Mouse (Mus musculus): Measurements from ENCODE around the gene Kcnh2.
"Not testable (repeated sequence)": the region's sequence is repeated elsewhere in the genome, so short reads cannot be mapped to it uniquely, and the experiment has no call there.

The Kcnh2 gene

DNA sequence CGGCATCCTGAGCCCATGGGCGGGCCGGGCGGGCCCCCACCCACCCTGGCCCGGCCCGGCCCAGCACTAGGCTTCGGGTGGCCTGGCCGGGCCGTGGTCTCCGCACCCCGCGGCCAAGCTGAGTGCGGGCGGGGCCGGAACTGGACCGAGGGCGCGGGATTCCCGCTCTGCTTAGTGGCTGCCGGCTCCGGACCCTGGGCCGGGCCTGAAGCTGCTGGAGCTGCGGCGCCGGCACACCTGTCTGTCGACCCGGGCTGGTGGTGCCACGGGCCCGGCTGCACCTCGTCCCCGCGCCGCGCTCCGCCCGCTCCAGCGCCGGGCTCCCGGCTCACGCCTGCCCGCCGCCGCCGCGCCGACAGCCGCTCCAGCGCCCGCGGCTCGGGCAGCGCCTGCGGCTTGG lies at the start of gene Kcnh2:
Gene Kcnh2, minus strand, starts transcription at position 327 of the 400 bp plus-strand sequence.
- no peak for DNase-seq (ENCODE audit: low spot score in 2 of 2)

DNA sequence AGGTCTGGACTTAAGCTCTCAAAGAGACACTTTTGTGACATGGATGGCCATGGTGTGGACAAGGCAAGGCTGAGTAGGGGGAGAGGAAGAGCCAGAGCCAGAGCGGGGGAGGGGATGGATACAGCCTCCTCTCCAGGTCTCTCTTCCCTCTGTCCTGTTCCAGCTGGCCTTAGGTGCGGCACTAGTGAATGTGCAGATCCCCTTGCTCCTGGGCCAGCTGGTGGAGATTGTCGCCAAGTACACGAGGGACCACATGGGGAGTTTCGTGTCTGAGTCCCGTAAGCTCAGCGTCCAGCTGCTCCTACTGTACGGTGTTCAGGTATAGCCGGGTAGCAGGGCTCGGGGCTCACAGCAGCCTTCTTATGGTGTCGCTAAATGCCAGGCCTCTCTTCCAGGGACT lies 49.0 kb upstream of the Kcnh2 start:
- DNase-seq (ENCODE audit: low spot score in 2 of 2), result no peak

DNA sequence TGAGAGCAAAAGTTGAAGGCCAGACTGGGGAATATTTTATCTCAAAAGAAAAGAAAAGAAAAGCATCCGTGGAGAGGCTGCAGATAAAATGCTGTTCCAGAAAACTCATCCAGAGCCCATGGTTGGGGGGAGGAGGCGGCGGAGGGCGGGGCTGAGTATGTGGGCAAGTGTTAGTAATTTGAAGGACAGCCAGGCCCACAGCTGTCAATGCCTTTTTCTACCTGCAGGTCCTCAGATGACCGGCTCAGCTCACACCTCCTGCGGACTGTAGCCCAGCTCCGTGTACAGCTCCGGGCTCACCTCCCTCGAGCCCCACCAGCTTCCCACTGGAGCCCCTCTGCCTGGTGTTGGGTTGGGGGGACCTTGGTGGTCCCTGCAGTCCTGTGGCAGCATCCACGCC lies 48.3 kb upstream of the Kcnh2 start:
- DNase-seq (ENCODE audit: low spot score in 2 of 2), result no peak

DNA sequence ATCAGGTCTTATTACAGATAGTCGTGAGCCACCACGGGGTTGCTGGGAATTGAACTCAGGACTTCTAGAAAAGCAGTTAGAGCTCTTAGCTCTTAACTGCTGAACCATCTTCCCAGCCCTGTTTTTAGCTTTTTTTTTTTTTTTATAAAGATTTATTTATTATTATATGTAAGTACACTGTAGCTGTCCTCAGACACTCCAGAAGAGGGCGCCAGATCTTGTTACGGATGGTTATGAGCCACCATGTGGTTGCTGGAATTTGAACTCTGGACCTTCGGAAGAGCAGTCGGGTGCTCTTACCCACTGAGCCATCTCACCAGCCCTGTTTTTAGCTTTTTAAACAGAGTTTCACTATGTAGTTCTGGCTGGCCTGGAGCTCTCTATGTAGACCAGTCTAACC lies 44.9 kb upstream of the Kcnh2 start:
- DNase-seq (ENCODE audit: low spot score in 2 of 2), result not testable (repeated sequence)

DNA sequence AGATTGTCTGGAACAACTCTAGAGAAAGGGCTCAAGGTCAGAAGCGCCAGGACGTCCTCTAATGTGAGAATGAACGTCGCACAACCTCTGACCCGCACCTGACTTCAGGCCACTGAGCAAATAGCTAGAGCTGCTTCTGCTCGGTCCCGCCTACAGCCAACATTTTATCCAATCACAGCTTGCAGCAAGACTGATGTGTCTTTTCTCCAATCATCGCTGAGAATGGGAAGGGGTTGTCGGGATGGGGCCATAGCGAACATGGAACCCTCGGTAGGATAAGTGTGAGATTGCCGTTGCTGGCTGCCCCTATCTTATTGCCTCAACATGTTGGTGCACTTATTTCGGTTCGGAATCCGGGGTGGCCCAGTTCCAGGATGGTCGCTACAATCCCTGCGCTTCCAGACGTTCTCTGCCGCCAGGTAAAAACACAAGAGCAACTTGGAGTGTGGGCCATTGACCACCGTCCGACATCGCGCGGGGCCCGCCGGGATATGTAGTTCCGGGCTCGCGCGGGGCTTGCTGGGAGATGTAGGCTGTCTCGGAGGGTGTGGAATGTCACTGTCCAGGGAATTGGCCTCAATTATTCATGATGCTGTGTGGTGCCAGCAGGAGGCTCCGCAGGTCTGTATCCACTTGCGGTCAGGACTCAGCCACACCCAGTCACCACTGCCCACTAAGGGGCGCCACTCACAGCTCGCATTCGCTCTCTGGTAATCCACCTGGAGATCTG lies 42.9 kb upstream of the Kcnh2 start:
- peak; percentile 91 to 92 for DNase-seq (ENCODE audit: low spot score in 2 of 2)

DNA sequence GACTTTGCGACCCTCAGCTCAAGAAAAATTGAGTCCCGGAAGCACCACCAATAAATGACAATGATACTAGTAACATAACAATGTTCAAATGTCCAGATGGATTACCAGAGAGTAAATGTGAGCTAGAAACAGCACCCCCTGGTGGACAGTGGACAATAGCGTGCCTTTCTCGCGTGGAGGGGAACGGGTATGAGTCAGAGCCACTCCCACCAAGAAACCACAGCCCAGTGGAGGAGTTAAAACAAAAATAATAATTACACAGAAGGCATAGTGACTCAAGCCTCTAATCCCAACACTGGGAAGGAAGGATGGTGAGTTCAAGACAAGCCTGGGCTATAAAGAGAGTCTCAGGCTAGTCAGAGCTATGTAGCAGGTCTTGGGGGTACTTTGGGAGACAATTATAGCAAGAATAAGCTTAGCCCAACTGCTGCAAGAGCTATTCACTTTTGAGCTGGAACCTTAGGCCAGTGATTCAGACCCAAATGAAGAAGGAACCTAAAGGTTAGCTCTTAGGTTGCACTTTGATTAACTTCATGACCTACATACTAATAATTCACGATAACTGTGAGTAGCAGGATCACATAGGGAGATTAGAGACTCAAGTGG lies 42.1 kb upstream of the Kcnh2 start, which contains the start of gene Abcb8:
Gene Abcb8, plus strand, starts transcription at position 272 of the 606 bp plus-strand sequence.
- DNase-seq (ENCODE audit: low spot score in 2 of 2), result peak; percentile 63 to 82

DNA sequence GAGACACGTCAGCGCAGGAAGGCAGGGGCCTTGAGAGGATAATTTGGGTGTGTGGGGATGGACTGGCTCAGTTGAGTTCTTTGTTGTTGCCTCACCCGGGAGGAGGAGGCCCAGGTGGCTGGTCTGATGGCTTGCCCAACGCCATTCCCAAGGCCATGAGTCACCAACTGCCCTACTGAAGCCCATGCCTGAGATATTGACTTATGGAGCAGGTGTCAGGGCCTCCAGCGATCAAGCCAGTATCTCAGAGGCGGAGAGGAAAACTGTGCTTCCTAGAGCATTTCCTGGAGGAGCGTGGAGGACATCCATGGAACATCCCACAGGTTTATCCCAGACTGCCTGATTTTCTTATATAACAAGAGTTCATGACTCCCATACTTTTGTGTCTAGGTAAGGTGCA lies 41.3 kb upstream of the Kcnh2 start:
- peak; percentile 35 to 57 for DNase-seq (ENCODE audit: low spot score in 2 of 2)

DNA sequence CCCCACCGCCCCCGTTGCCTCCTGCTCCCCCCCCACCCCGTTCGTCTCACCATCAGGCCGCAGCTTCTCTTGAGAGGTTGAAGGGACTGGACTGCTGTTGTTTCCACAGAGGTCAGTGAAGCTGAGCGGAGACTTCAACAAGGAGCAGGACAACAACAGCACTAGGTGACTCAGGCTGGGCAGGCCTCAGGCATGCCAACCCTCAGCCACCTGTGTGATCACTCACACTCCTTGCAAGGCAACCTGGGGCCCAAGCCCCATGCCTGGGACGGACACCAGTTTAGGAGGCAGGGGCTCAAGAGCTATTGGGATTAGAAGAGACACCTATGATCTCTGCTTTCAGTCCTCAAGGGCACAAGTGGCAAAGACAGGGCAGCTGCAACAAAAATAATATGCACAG lies 40.5 kb upstream of the Kcnh2 start, which contains the start of gene Atg9b:
Gene Atg9b, minus strand, starts transcription at position 280 of the 400 bp plus-strand sequence.
- no peak for DNase-seq (ENCODE audit: low spot score in 2 of 2)

DNA sequence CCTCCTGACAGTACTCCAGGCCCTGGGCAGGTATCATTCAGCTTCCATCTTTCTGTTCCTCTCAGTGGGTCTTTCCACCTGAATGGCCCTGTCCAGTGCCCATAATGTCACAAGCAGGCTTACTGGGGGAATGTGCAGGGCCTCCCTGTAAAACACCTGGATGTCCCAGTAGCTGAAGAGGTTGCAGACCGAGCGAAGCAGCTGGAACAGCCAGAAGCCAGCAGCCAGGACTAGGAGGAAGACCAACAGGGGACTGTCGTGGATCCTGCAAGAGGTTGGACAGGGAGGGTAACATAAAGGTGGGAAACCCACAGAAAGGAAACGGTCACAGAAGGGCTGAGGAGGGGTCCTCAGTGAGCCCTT lies 38.2 kb upstream of the Kcnh2 start:
- no peak for DNase-seq (ENCODE audit: low spot score in 2 of 2)

DNA sequence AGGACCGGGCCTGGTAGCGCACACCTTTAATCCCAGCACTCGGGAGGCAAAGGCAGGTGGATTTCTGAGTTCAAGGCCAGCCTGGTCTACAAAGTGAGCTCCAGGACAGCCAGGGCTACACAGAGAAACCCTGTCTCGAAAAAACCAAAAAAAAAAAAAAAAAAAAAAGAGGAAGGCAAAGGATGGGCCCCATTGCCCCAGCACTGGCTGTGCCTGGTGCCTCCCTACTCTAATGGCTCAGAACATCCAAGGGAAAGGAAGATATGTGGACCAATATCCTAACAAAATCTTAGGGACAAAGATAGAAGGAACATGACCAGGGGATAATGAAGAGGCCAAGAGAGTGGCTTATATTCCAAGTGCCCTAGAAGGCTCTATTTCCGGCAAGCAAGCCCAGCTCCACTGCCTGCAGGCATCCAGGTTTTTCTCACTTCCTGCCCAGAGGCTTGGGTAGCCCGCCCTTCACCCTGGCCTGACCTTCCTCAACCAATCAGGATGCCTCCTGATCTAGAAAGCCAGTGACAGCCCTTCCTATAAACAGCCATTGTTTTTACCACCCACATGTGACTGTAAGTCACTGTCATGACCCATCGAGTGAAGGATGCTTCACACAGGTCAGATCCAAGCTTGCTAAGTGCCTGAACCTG lies 37.7 kb upstream of the Kcnh2 start:
- DNase-seq (ENCODE audit: low spot score in 2 of 2), result no peak

DNA sequence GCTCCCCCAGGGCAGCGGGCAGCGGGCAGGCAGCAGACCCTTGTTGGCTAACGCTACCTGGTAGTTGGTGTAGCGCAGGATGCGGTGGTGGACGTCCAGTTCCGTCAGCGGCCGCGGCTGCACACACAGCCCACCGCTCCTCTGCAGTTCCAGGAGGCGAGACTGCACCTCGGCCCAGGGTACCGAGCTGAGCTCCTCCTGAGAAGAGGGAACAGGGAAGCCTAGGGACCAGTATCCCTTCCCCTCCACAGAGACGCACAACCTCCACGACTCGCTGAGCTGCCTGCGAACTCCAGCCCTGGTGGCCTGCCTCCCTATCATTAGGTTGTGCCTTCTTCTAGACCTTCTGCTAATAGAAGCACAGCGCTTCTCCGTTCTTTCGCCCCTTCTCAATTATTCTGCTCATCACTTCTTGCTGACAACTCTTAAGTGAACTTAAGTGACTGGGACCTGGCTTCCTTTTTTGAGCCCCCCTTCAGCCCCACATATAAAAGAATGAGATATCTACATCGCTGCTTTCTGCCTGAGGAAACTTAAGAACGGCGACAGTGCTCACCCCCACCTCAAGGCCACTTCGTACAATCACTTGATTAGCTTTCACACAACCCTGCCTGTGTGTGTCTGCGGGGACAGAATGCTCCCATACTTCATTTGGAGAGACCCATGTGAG lies 37.0 kb upstream of the Kcnh2 start:
- DNase-seq (ENCODE audit: low spot score in 2 of 2), result no peak

DNA sequence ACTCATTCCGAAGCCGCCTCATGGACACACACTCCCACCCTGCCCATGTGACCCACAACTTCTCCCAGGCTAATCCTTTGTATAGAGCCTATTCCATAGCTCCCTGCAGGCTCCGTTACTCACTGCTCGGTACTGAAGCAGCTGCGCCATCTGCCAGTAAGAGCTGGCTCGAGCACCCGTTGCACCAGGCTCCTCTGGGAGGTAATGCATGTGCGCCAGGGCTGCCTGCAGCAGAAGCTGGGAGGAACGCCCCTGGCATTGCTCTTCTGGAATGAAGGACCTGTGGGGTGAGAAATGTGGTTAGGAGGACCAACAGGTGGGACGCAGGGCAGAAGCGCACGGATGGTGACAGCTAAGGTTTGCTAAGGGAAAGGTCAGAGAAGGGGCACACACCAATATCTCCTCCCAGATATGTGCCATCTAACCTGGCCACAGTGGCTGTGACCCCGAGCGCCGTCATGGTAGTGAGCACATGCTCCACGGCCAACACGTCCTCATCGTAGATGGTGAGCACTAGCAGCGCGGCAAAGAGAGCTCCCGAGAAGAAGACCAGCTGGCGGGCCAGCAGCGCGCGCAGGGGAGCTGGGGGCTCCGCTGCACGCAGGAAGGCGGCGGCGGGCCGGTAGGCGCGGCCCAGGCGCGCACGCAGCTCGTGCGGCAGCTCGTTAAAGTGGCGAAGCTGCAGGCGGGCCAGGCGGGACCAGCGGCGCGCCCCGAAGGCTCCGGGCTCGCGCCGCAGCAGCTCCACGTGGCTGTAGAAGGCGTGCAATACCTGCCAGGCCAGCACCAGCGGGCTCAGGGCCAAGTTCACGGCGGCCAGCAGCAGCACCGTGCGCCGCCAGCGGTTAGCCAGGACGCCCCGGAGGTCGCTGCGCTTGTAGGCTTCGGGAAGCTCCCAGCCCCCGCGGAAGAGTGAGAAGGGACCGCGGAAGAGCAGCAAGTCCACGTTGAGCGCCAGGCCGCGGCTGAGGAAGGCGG lies 36.1 kb upstream of the Kcnh2 start:
- peak; percentile 33 to 68 for DNase-seq (ENCODE audit: low spot score in 2 of 2)

DNA sequence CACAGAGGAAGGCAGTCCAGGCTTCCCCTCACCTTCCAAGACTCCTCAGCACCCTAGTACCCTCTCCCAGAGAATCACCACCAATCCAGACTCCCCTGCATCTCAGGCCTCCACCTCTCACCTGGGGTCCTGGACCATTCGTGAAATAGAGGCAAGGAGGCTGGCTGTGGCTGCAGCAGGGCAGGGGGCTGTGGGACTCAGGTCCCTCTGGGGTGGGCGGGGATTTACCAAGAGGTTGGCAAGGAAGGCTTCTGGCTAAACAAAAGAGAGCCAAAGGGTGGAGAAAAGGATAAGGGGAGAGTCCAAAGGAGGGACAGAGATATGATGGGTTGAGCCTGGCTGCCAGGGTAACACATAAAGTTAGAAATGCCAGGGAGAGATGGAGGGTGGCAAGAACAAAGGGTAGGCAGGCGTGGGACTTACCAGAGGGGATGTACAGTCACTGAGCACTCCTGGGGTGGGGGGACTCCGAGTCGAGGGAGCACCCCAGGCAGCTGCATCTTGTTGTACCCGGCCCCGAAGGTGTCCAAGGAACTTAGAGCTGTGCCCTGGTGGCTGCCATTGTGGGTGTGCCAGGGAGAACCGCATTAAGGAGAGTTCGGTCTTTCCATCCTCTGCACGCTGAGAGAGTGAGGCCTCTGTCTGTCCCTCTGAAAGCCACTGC lies 34.6 kb upstream of the Kcnh2 start:
- DNase-seq (ENCODE audit: low spot score in 2 of 2), result no peak

DNA sequence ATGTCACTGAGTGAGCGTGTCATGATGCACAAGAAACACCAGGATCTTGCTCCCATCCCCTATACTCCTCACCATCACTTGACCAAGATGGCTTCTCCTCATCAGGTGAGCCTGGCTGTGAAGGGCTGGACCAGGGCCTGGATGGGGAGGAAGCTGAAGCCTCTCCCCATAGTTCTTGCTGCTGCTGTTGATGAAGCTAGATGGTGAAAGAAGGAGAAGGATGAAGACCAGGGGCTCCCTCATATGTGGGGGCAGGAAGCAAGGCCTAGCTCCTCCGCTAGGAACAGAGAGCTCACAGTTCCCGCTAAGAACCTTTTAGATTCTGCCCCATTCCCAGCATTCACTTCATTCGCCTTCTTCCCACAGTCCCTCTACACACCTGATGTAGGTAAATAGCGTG lies 34.0 kb upstream of the Kcnh2 start:
- no peak for DNase-seq (ENCODE audit: low spot score in 2 of 2)

DNA sequence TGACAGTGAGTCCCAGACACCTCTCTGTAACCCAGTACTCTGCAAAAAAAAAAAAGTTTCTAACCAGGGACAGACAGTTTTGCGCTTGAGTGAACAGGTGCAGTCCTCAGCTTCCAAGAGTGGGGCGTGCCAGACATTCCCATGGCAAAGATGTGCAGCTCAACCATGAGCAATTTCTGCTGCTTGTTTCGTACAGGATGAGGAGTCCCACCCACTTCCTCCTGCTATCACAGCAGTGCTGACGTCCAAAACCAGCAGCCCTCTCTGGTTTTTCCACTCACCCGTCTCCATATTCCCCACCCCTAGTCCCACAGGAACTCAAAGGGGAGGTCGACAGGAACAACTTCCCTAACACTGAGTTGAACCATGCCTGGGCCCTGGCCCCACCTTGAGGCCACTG lies 33.0 kb upstream of the Kcnh2 start:
- DNase-seq (ENCODE audit: low spot score in 2 of 2), result no peak

DNA sequence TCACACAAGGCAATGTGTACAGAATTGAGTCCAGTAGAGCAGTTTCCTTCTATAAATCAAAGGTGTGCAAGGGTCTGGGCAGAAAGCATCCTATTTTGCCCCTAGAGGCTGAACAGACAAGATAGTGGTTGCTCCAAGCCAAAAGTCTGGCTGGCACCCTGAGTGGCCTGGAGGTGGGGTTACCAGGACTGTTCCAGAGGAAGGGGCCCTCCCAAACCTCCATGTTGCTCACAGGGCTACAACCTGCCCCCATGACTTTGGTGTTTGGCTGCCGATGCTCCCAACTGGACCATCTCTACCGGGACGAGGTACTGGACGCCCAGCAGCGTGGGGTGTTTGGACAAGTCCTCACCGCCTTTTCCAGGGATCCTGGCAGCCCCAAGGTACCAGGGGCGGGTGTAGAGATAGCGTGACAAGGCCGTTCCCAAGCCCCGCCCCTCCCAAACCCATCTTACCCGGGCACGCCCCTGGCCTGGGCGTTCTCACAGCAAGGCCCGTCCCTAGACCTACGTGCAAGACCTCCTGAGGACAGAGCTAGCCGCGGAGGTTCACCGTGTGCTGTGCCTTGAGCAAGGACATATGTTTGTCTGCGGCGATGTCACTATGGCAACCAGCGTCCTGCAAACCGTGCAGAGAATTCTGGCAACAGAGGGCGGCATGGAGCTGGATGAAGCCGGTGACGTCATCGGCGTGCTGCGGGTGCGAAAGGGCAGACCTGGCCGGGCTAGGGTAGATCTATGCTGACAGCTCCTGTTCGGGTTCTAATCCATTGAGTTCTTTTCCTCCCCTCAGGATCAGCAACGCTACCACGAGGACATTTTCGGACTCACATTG lies 31.8 kb upstream of the Kcnh2 start:
- DNase-seq (ENCODE audit: low spot score in 2 of 2), result peak; percentile 75 to 87

DNA sequence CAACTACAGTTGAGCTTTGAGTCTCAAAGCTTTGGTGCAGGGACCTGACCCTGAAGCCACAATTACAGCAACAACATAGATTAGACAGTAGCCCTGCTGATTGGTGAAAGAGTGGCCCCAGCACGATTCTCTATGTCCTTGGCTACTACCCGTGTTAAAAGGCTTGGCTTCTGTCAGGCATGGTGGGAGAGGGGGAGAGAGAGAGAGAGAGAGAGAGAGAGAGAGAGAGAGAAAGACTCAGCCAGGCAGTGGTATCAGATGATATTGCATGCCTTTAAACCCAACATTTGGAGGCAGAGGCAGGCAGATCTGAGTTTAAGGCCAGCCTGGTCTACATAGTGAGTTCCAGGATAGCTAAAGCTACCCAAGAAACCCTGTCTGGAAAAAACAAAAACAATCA lies 30.6 kb upstream of the Kcnh2 start:
- no peak for DNase-seq (ENCODE audit: low spot score in 2 of 2)

DNA sequence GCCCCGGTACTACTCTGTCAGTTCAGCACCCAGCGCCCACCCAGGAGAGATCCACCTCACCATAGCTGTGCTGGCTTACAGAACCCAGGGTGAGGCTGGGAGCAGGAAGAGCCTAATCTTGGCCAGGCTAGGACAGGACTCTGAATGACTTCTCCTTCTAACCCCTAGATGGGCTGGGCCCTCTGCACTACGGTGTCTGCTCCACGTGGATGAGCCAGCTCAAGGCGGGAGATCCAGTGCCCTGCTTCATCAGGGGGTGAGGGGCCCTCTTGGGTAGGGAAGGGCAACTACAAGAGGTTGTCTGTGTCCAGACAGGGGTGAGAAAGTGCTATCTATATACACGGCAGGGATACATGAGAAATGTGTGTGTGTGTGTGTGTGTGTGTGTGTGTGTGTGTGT lies 30.1 kb upstream of the Kcnh2 start:
- no peak for DNase-seq (ENCODE audit: low spot score in 2 of 2)

DNA sequence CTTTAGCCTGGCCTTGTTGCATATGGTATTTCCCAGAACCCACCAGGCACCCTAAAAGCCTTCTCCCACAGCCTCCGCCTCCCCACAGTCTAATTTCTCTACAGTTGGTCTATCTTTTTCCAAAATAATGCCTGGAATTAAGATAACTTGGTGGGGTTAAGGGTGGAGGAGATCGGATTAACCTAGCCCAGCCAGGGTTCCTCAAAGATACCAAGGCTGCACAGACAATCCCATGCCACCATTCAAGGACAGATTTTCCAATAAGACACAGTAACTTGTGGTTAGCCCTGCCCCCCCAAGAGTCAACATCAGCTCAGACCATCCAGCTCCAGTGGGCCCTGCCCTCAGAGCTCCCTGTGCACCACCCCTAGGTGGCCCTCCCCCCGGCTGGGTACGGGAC lies 29.1 kb upstream of the Kcnh2 start:
- DNase-seq (ENCODE audit: low spot score in 2 of 2), result no peak

DNA sequence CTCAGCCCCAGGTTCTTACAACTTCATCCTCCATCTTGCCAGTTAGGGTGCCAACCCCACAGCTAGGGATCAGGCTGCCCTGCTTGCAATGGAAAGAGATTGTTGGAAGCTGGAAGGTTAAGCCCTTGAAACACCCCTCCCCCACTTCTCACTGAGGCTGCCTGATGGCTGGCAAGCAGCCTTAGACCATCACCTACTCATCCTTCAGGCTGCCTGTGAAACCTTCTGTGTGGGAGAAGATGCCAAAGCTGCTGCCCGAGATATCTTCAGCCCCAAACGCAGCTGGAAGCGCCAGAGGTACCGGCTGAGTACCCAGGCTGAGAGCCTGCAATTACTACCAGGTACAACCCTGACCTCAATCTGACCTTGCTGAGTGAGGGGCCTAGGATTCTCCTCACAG lies 28.1 kb upstream of the Kcnh2 start:
- DNase-seq (ENCODE audit: low spot score in 2 of 2), result no peak

Measured in urinary bladder, postnatal 36 days (tissue).